Mouse (Mus musculus) kidney, adult 2 months (tissue): ENCODE data around the gene Cpne2. TPM values are rescaled to one million over a fixed set of nuclear protein-coding genes. Genes with fewer than 3 reads are reported as not detected.

Source experiments
- DNase-seq: peaks from one replicate; pipeline ENCODE4 v3.0.0; 2021
- H3K27ac ChIP-seq: fragments of 200-500 bp; 2 replicates; pipeline ENCODE4 v1.5.1; 2012; ENCODE audit warnings: low read depth, low read length, control low read depth, inconsistent platforms; ENCODE audit not compliant: insufficient read depth
- H3K27me3 ChIP-seq: fragments of 200-500 bp; replicated peaks from 2 replicates; pipeline ENCODE4 v1.6.1; 2012; ENCODE audit warnings: mild to moderate bottlenecking, moderate library complexity, low read length, inconsistent platforms; ENCODE audit not compliant: control insufficient read depth, insufficient read depth
- H3K36me3 ChIP-seq: fragments of 200-500 bp; 2 replicates; pipeline ENCODE4 v1.6.1; 2012; ENCODE audit warnings: mild to moderate bottlenecking, moderate library complexity, low read length, inconsistent platforms; ENCODE audit not compliant: control insufficient read depth, insufficient read depth
- H3K4me1 ChIP-seq: fragments of 200-500 bp; 2 replicates; pipeline ENCODE4 v1.6.1; 2011; ENCODE audit warnings: low read length; ENCODE audit not compliant: control insufficient read depth, insufficient read depth
- H3K4me3 ChIP-seq: fragments of 200-500 bp; 2 replicates; pipeline ENCODE4 v1.5.1; 2011; ENCODE audit warnings: mild to moderate bottlenecking, low read depth, low read length, control low read depth; ENCODE audit not compliant: insufficient read depth
- CTCF ChIP-seq: fragments of 200-500 bp; conservative IDR thresholded peaks from 2 replicates; pipeline ENCODE4 v1.5.1; 2011; ENCODE audit warnings: low read depth, mild to moderate bottlenecking, control low read depth, low read length, moderate library complexity, mixed read lengths; ENCODE audit not compliant: insufficient read depth, insufficient read length
- POLR2A ChIP-seq: fragments of 200-500 bp; IDR thresholded peaks from one replicate; pipeline ENCODE4 v1.6.1; 2011; ENCODE audit warnings: low read depth, low read length, control low read depth
- WGBS: fragments of 180-500 bp; shearing (Covaris S2); methylation state at CpG from one replicate; pipeline ENCODE4 v1.1.7; 2018; 5-methylcytosine and 5-hydroxymethylcytosine counted together
- polyA plus RNA-seq: library from polyadenylated mRNA; depleted of rRNA; stranded (reverse); fragments of >200 nt; gene quantifications from 2 replicates; pipeline ENCODE4 v1.2.3, GENCODE M21; 2012

Gene Cpne2
- polyA plus RNA-seq, 1 experiment: 28.9 TPM

DNA sequence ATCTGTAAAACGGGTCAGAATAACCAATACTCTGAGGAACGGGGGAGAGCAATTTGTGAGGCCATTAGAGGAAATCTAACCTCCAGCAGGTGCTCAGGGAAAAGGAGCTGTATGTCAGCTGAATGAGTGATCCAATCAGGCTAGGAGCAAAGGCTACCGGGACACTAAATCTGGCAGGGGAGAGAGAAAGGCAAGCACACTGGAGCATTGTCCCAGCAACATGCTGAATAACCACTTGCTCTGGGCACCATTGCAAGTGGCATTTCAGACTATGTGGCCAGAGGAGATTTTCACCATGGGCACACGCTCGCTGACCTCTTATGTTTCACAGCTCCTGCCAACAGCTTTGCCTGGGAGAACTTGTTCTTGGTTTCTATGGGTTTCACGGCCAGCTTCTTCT is 49.8 kb downstream of the Cpne2 start:
- H3K4me1 ChIP-seq: no peaks in the 10 kb centered on the region
- H3K27me3 ChIP-seq: no peaks in the 10 kb centered on the region
- no peak for DNase-seq
- TF ChIP-seq POLR2A (no peak), CTCF (no peak)
- WGBS: 79% methylated on average over 6 of the region's 6 CpGs
- no peak overlapping the region for H3K27ac ChIP-seq
- H3K36me3 ChIP-seq: peaks cover 2% of the 10 kb centered on the region; the same call in 1 of the 2 replicates
- H3K4me3 ChIP-seq: no peak overlapping the region

DNA sequence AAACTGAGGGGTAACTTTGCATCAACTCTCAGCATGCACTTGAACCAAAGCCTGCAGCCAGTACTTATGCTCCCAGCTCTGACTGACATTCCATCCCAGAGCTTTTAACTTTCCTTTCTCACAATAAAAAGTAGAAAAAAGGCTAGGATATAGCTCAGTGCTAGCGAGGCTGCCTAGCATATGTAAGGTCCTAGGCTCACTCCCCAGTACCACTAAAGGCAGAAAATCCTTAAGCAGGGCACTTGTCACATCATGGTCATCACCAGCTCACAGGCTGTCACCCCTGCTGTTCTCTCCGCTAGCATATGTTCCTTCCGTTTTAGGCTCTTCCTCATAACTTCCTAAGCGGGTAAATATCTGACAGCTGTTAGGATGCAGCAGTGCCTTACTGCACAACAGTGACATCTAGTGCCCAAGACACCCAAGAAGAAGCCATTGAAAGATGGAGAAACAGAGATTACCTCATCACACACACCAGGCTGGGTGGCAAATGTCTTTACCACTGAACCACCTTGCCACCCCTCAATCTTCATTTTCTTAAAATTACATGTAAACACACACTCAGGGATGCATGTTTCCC is 51.5 kb downstream of the Cpne2 start:
- WGBS: 41% methylated on average over 4 of the region's 4 CpGs
- Histone ChIP-seq H3K27ac (no peak overlapping the region), H3K4me3 (no peak overlapping the region), H3K4me1 (no peaks in the 10 kb centered on the region), H3K27me3 (no peaks in the 10 kb centered on the region), H3K36me3 (peaks cover 2% of the 10 kb centered on the region; the same call in 1 of the 2 replicates)
- DNase-seq: peak; percentile 64
- peak; percentile 51 for TF ChIP-seq CTCF
- TF ChIP-seq POLR2A: no peak

DNA sequence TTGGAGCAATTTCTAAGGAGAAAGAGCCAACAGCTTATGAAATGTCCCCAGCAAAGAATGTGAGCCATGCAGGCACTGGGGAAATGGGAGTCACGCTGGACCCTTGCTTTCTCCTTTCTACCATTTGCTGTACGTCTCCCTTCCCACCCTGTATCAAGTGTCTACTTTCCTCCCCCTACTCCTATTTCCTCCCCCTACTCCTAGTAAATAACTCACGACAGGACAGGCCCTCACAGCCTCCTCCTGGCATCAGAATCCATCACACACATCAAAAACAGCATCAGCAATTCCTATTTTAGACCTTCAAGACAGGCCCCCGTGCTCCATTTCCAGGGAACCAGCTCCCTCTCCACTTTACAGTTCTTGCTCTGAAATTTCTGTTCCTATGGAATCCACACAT is 58.9 kb downstream of the Cpne2 start:
- WGBS: 63% methylated on average over 4 of the region's 4 CpGs
- H3K4me1 ChIP-seq: no peaks in the 10 kb centered on the region
- H3K27me3 ChIP-seq: no peaks in the 10 kb centered on the region
- H3K27ac ChIP-seq: no peak overlapping the region
- no peak for TF ChIP-seq CTCF
- TF ChIP-seq POLR2A: no peak
- DNase-seq: no peak
- no peak overlapping the region for H3K4me3 ChIP-seq
- H3K36me3 ChIP-seq: no peaks in the 10 kb centered on the region

DNA sequence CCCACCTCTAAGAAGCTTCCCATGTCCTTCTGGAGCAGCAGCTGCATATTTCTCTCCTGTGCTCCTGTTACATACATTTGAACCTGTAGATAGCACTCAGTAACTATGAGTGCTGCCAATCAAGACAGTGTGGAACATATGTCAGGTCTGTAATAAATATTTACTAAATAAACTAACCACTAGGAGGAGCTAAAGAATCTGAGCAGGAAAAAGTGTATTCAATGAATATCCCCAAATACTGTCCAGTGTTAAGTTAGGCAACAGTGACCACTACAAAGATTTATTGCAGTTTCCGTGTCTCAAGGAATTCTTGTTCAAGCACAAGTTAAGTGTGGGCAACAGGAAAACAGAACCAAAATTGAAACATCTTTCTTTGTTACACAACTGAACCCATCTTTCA is 61.4 kb downstream of the Cpne2 start:
- Histone ChIP-seq H3K27ac (no peak overlapping the region), H3K4me3 (no peak overlapping the region), H3K27me3 (no peaks in the 10 kb centered on the region), H3K4me1 (no peaks in the 10 kb centered on the region), H3K36me3 (no peaks in the 10 kb centered on the region)
- 8% methylated on average over 1 of the region's 1 CpGs for WGBS
- no peak for TF ChIP-seq CTCF
- DNase-seq: peak; percentile 34

DNA sequence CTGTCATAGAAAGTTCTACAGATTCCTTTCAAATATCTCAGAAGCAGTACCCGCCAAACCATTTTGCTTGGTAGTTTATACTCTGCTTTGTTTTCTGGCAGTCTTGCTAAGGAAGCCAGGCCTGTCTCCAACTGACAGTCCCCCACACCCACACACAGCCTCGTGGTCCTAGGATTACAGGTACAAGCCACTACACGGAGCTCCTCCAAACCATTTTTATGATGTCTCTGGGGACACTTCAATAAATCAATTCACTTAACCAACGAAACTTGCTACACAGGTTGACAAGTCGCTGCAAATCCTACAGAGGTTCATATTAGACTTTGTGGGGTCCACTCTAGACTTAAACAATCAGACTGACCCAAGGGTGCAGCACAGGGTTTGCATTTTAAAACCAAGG is 67.7 kb downstream of the Cpne2 start:
- peak overlapping the region; percentile 22; the same call in 1 of the 2 replicates for H3K27ac ChIP-seq
- WGBS: 5% methylated on average over 5 of the region's 5 CpGs
- peak overlapping the region; percentile 85 for H3K4me3 ChIP-seq
- peaks cover 8% of the 10 kb centered on the region; the same call in 1 of the 2 replicates for H3K4me1 ChIP-seq
- no peak for DNase-seq
- no peak for TF ChIP-seq CTCF
- H3K27me3 ChIP-seq: no peaks in the 10 kb centered on the region
- no peaks in the 10 kb centered on the region for H3K36me3 ChIP-seq

DNA sequence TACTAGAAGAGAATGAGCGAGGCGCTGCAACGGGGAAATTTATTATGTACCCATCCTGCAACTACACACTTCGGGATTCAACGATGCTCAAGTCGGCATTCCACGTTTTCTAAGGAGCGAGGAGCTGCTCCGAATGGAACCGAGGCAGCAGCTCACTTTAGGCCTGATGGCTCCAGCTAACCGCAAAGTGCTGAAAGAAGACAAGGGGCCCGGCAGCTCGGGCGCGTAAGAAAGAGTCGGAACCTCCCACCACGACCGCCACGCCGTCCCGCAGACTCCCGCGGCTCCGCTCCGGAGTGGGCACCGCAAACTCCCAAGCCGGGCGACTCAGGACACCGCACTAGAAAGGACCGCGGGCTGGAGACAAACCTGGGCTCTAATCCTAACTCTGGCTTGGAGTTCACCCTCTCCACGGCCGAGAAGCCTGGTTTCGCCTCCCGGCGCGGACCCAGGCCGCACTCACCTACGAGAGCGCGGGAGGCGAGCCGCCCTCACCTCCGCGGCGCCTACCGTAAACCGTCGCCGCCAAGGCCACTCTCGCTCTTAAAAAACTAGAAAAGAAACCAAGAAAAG is 68.3 kb downstream of the Cpne2 start:
- TF ChIP-seq CTCF (no peak), POLR2A (no peak)
- Histone ChIP-seq H3K27ac (peak overlapping the region; percentile 80), H3K27me3 (no peaks in the 10 kb centered on the region), H3K36me3 (no peaks in the 10 kb centered on the region), H3K4me1 (peaks cover 8% of the 10 kb centered on the region; the same call in 1 of the 2 replicates), H3K4me3 (peak overlapping the region; percentile 85)
- WGBS: under 1% methylated on average over 51 of the region's 51 CpGs
- peak; percentile 8 for DNase-seq

DNA sequence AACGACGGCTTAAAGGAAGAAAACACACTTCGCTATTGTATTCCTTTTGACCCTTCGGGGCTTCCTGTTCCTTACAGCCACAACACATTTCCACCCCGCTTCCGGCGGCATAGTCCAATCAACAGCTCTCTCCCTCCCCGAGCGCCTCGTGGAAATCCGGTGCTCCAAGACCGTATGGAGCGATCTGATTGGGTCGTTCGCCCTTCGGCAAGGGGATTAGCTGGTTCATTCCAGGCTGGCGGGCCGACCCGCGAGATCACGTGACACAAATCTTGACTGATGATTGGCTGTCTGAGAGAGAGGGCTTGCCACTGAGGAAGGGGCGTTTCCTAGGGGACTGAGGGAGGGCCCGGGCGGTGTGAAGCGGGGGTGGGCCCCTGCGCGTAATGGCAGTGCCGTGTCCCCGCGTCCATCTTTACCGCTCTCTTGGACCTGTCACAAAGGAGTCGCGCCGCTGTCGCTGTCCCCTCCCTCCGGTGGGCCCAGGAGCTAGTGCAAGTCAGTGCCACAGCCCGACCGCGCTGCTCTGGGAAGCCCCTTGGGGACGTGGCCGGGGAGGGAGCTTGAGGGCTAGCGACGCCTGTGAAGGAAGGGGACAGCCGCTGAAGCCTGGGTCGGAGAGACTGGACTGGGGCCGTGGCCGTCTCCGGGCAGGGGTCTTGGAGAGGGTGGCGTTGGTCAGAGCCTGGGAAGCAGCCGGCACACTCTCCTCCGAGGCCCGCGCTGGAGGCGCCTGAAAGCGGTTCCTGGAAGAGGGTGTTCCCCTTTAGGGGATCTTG is 69.0 kb downstream of the Cpne2 start, which contains the start of the genes Rspry1 and Fam192a:
TSS of gene Rspry1 (plus strand) at position 331 of the 779 bp plus-strand sequence.
TSS of gene Fam192a (minus strand) at position 391 of the 779 bp plus-strand sequence.
- H3K27me3 ChIP-seq: no peaks in the 10 kb centered on the region
- H3K4me3 ChIP-seq: peak within 1 kb of the TSS; percentile 86
- no peaks in the 10 kb centered on the region for H3K36me3 ChIP-seq
- H3K27ac ChIP-seq: peak within 1 kb of the TSS; percentile 80
- peak; percentile 100 for DNase-seq
- WGBS: under 1% methylated on average over 55 of the region's 55 CpGs
- TF ChIP-seq POLR2A (peak; percentile 75), CTCF (no peak)
- peaks cover 8% of the 10 kb centered on the region; the same call in 1 of the 2 replicates for H3K4me1 ChIP-seq
